Mouse (Mus musculus): ENCODE data around the gene Epb41. TPM values are rescaled to one million over a fixed set of nuclear protein-coding genes. Genes with fewer than 3 reads are reported as not detected.

Epb41 gene
- polyA plus RNA-seq, 1 experiment from 2014 or later, result 22.2 TPM

- H3K4me2 ChIP-seq (replicated peaks; ENCODE audit: low read depth), result no peak overlapping the region
- H3K4me1 ChIP-seq (replicated peaks; ENCODE audit: control insufficient read depth, insufficient read depth, low read length), result no peaks in the 10 kb centered on the region
- no peak for TF ChIP-seq CTCF (IDR thresholded peaks at IDR 0.05; ENCODE audit: low read depth)
- H3K36me3 ChIP-seq (ENCODE audit: control insufficient read depth, insufficient read depth), result no peaks in the 10 kb centered on the region
- no peak for ATAC-seq
- WGBS, result 69% methylated on average over 6 of the region's 6 CpGs
- no peaks in the 10 kb centered on the region for H3K27me3 ChIP-seq (replicated peaks; ENCODE audit: control insufficient read depth, insufficient read depth, low read length)
- H3K9ac ChIP-seq (ENCODE audit: low read depth, low read length), result no peak overlapping the region
- no peaks in the 10 kb centered on the region for H3K9me3 ChIP-seq (ENCODE audit: control insufficient read depth)
- no peak overlapping the region for H3K27ac ChIP-seq (ENCODE audit: low read depth, low read length)
- no peak overlapping the region for H3K4me3 ChIP-seq (ENCODE audit: low read depth, low read length)
Measured at GRCm38 (mm10) chr4:132041471-132042332, 33.4 kb downstream of the Epb41 start.

- ATAC-seq, result no peak
- H3K4me1 ChIP-seq (replicated peaks; ENCODE audit: control insufficient read depth, insufficient read depth, low read length), result no peaks in the 10 kb centered on the region
- WGBS, result 69% methylated on average over 8 of the region's 8 CpGs
Measured at GRCm38 (mm10) chr4:132039975-132040645, 35.0 kb downstream of the Epb41 start.

GRCm38 (mm10) chr4:132039521-132039920 lies 35.6 kb downstream of the Epb41 start:
- TF ChIP-seq CTCF (IDR thresholded peaks at IDR 0.05; ENCODE audit: low read depth), result no peak
- ATAC-seq, result no peak
- Histone ChIP-seq H3K9ac (ENCODE audit: low read depth, low read length) (no peak overlapping the region), H3K27ac (ENCODE audit: low read depth, low read length) (no peak overlapping the region), H3K27me3 (replicated peaks; ENCODE audit: control insufficient read depth, insufficient read depth, low read length) (no peaks in the 10 kb centered on the region), H3K4me1 (replicated peaks; ENCODE audit: control insufficient read depth, insufficient read depth, low read length) (no peaks in the 10 kb centered on the region), H3K4me3 (ENCODE audit: low read depth, low read length) (no peak overlapping the region), H3K4me2 (replicated peaks; ENCODE audit: low read depth) (no peak overlapping the region), H3K9me3 (ENCODE audit: control insufficient read depth) (no peaks in the 10 kb centered on the region), H3K36me3 (ENCODE audit: control insufficient read depth, insufficient read depth) (no peaks in the 10 kb centered on the region)
- WGBS, result 73% methylated on average over 2 of the region's 2 CpGs

More at GRCm38 (mm10) chr4:132039975-132040645, 35.0 kb downstream of the Epb41 start:
- no peaks in the 10 kb centered on the region for H3K27me3 ChIP-seq (replicated peaks; ENCODE audit: control insufficient read depth, insufficient read depth, low read length)
- TF ChIP-seq CTCF (IDR thresholded peaks at IDR 0.05; ENCODE audit: low read depth), result no peak
- no peaks in the 10 kb centered on the region for H3K36me3 ChIP-seq (ENCODE audit: control insufficient read depth, insufficient read depth)
- no peak overlapping the region for H3K9ac ChIP-seq (ENCODE audit: low read depth, low read length)
- H3K27ac ChIP-seq (ENCODE audit: low read depth, low read length), result no peak overlapping the region
- no peaks in the 10 kb centered on the region for H3K9me3 ChIP-seq (ENCODE audit: control insufficient read depth)
- H3K4me3 ChIP-seq (ENCODE audit: low read depth, low read length), result no peak overlapping the region
- H3K4me2 ChIP-seq (replicated peaks; ENCODE audit: low read depth), result no peak overlapping the region

DNA sequence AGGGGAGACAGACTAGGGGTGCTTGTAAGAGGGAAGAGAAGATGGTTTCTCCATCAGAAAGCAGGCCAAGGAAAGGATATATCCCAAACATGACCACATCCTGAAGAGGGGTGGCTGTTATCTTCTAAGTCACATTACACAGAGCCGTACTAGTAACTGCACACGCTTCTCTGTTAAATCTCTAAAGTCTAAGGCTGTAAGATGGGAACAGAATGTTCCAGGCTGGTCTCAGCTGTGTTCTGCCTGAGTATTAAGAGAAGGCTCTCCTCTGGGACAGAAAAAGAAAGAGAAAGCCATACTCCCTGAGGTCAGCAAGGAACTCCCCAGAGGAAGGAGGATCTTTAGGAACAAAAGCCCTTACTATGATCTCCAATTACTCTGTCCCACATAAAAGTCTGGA lies 36.3 kb downstream of the Epb41 start:
- Histone ChIP-seq H3K4me2 (replicated peaks; ENCODE audit: low read depth) (no peak overlapping the region), H3K9me3 (ENCODE audit: control insufficient read depth) (no peaks in the 10 kb centered on the region), H3K4me3 (ENCODE audit: low read depth, low read length) (no peak overlapping the region), H3K27ac (ENCODE audit: low read depth, low read length) (no peak overlapping the region), H3K4me1 (replicated peaks; ENCODE audit: control insufficient read depth, insufficient read depth, low read length) (no peaks in the 10 kb centered on the region), H3K27me3 (replicated peaks; ENCODE audit: control insufficient read depth, insufficient read depth, low read length) (no peaks in the 10 kb centered on the region), H3K9ac (ENCODE audit: low read depth, low read length) (no peak overlapping the region), H3K36me3 (ENCODE audit: control insufficient read depth, insufficient read depth) (no peaks in the 10 kb centered on the region)
- 82% methylated on average over 2 of the region's 2 CpGs for WGBS
- no peak for TF ChIP-seq CTCF (IDR thresholded peaks at IDR 0.05; ENCODE audit: low read depth)
- no peak for ATAC-seq

- H3K9me3 ChIP-seq (ENCODE audit: control insufficient read depth), result no peaks in the 10 kb centered on the region
- no peak overlapping the region for H3K27ac ChIP-seq (ENCODE audit: low read depth, low read length)
- H3K4me2 ChIP-seq (replicated peaks; ENCODE audit: low read depth), result no peak overlapping the region
- no peaks in the 10 kb centered on the region for H3K27me3 ChIP-seq (replicated peaks; ENCODE audit: control insufficient read depth, insufficient read depth, low read length)
- H3K4me3 ChIP-seq (ENCODE audit: low read depth, low read length), result no peak overlapping the region
- no peak for TF ChIP-seq CTCF (IDR thresholded peaks at IDR 0.05; ENCODE audit: low read depth)
- no peaks in the 10 kb centered on the region for H3K4me1 ChIP-seq (replicated peaks; ENCODE audit: control insufficient read depth, insufficient read depth, low read length)
- ATAC-seq, result no peak
- WGBS, result 54% methylated on average over 7 of the region's 7 CpGs
- H3K9ac ChIP-seq (ENCODE audit: low read depth, low read length), result no peak overlapping the region
- H3K36me3 ChIP-seq (ENCODE audit: control insufficient read depth, insufficient read depth), result no peaks in the 10 kb centered on the region
Measured at GRCm38 (mm10) chr4:132037991-132038390, 37.1 kb downstream of the Epb41 start.

- WGBS, result 35% methylated on average over 5 of the region's 5 CpGs
- no peak; the same call in 1 of the 2 replicates for ATAC-seq
- Histone ChIP-seq H3K36me3 (ENCODE audit: control insufficient read depth, insufficient read depth) (no peaks in the 10 kb centered on the region), H3K9me3 (ENCODE audit: control insufficient read depth) (no peaks in the 10 kb centered on the region), H3K4me3 (ENCODE audit: low read depth, low read length) (no peak overlapping the region), H3K4me1 (replicated peaks; ENCODE audit: control insufficient read depth, insufficient read depth, low read length) (no peaks in the 10 kb centered on the region), H3K9ac (ENCODE audit: low read depth, low read length) (no peak overlapping the region), H3K4me2 (replicated peaks; ENCODE audit: low read depth) (no peak overlapping the region), H3K27ac (ENCODE audit: low read depth, low read length) (no peak overlapping the region), H3K27me3 (replicated peaks; ENCODE audit: control insufficient read depth, insufficient read depth, low read length) (no peaks in the 10 kb centered on the region)
- no peak for TF ChIP-seq CTCF (IDR thresholded peaks at IDR 0.05; ENCODE audit: low read depth)
Measured at GRCm38 (mm10) chr4:132037137-132037536, 38.0 kb downstream of the Epb41 start.
